Mouse (Mus musculus) midbrain, embryonic 13.5 days (tissue): Measurements from ENCODE around the gene Olfr1471. TPM values are rescaled to one million over a fixed set of nuclear protein-coding genes. Genes with fewer than 3 reads are reported as not detected.
"Not testable (repeated sequence)": the region's sequence is repeated elsewhere in the genome, so short reads cannot be mapped to it uniquely, and the experiment has no call there.

Experiments used
- ATAC-seq: fragments of 200-750 bp; cut with Nextera tagmentation; 2 replicates; pipeline ENCODE4 v1.8.0; 2017; ENCODE audit warnings: mild to moderate bottlenecking, moderate TSS enrichment, moderate library complexity
- H3K27ac ChIP-seq: fragments of 300-500 bp; sonication (generic); 2 replicates; pipeline ENCODE4 v1.5.1; 2015; ENCODE audit warnings: inconsistent platforms, mild to moderate bottlenecking, moderate library complexity
- H3K27me3 ChIP-seq: fragments of 300-500 bp; sonication (generic); 2 replicates; pipeline ENCODE4 v1.6.1; 2015; ENCODE audit warnings: mild to moderate bottlenecking, inconsistent platforms
- H3K36me3 ChIP-seq: fragments of 300-500 bp; sonication (generic); 2 replicates; pipeline ENCODE4 v1.6.1; 2015; ENCODE audit warnings: mild to moderate bottlenecking, inconsistent platforms
- H3K4me1 ChIP-seq: fragments of 300-500 bp; sonication (generic); replicated peaks from 2 replicates; pipeline ENCODE4 v1.6.1; 2015; ENCODE audit warnings: inconsistent platforms
- H3K4me2 ChIP-seq: fragments of 300-500 bp; sonication (generic); replicated peaks from 2 replicates; pipeline ENCODE4 v1.6.1; 2015; ENCODE audit warnings: moderate library complexity, mild to moderate bottlenecking, inconsistent platforms
- H3K4me3 ChIP-seq: fragments of 300-500 bp; sonication (generic); replicated peaks from 2 replicates; pipeline ENCODE4 v1.5.1; 2015; ENCODE audit warnings: mild to moderate bottlenecking, inconsistent platforms
- H3K9ac ChIP-seq: fragments of 300-500 bp; sonication (generic); replicated peaks from 2 replicates; pipeline ENCODE4 v1.6.1; 2015; ENCODE audit warnings: mild to moderate bottlenecking, inconsistent platforms
- H3K9me3 ChIP-seq: fragments of 300-500 bp; sonication (generic); 2 replicates; pipeline ENCODE4 v1.6.1; 2016; ENCODE audit warnings: mild to moderate bottlenecking, inconsistent platforms
- WGBS: fragments of 180-500 bp; shearing (Covaris S2); methylation state at CpG from one replicate; pipeline ENCODE4 v1.1.7; 2015; 5-methylcytosine and 5-hydroxymethylcytosine counted together
- polyA plus RNA-seq: library from polyadenylated mRNA; unstranded; fragments of >200 nt; fragmentation: Nextera tagmentation; extraction: Ambion mirVana; gene quantifications from 2 replicates; pipeline ENCODE4 v1.2.1, GENCODE M21; 2015

Gene Olfr1471
- not detected in 2 replicates for polyA plus RNA-seq

DNA sequence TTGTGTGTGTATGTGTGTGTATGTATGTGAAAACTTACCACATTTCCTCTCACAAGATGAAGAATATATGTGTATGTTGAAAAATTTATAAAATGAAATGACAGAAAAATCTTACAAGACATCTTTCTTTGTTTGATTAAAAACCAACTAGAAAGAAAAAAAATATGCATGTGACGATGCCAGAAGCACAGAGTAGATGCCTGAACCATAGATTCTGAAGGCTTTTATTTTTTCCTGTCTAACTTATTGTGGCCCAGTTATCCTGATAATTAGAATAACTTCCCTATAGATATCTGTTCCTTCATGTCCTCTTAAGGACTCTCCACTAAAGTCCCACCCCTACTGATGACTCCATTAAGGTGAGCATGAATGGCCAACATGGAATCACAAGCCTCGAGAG, at the start of gene Olfr1471:
Olfr1471 (plus strand) TSS at position 301 of the 400 bp plus-strand sequence.
- not testable (repeated sequence) for H3K9me3 ChIP-seq, H3K4me2 ChIP-seq, H3K36me3 ChIP-seq, H3K9ac ChIP-seq, ATAC-seq, H3K4me1 ChIP-seq, H3K4me3 ChIP-seq, H3K27ac ChIP-seq, H3K27me3 ChIP-seq
- WGBS: 72% methylated on average over 2 of the region's 2 CpGs

GRCm38 (mm10) chr19:13407549-13407948, 35.7 kb upstream of the Olfr1471 start, which contains the start of gene Olfr1469:
TSS of gene Olfr1469 (plus strand) at chr19:13407849.
- no peak for ATAC-seq

GRCm38 (mm10) chr19:13455986-13456385, 12.8 kb downstream of the Olfr1471 start, which contains the start of gene Olfr1472:
TSS of gene Olfr1472 (minus strand) at chr19:13456086.
- H3K4me1 ChIP-seq: no peaks in the 10 kb centered on the region
- peaks cover 28% of the 10 kb centered on the region; the same call in 1 of the 2 replicates for H3K9me3 ChIP-seq
- H3K27me3 ChIP-seq: no peaks in the 10 kb centered on the region
- H3K4me3 ChIP-seq: no peak within 1 kb of the TSS
- H3K27ac ChIP-seq: no peak within 1 kb of the TSS
- H3K36me3 ChIP-seq: no peaks in the 10 kb centered on the region
- no peak within 1 kb of the TSS for H3K9ac ChIP-seq
- WGBS: 80% methylated on average over 1 of the region's 1 CpGs
- no peak for ATAC-seq
- H3K4me2 ChIP-seq: no peak within 1 kb of the TSS

More at GRCm38 (mm10) chr19:13407549-13407948, 35.7 kb upstream of the Olfr1471 start, which contains the start of gene Olfr1469:
- H3K27ac ChIP-seq: no peak within 1 kb of the TSS
- H3K27me3 ChIP-seq: no peaks in the 10 kb centered on the region
- no peak within 1 kb of the TSS for H3K9ac ChIP-seq
- 79% methylated on average over 2 of the region's 2 CpGs for WGBS
- H3K4me1 ChIP-seq: no peaks in the 10 kb centered on the region
- H3K36me3 ChIP-seq: no peaks in the 10 kb centered on the region
- peaks cover 4% of the 10 kb centered on the region; the same call in 1 of the 2 replicates for H3K9me3 ChIP-seq
- no peak within 1 kb of the TSS for H3K4me2 ChIP-seq
- no peak within 1 kb of the TSS for H3K4me3 ChIP-seq

DNA sequence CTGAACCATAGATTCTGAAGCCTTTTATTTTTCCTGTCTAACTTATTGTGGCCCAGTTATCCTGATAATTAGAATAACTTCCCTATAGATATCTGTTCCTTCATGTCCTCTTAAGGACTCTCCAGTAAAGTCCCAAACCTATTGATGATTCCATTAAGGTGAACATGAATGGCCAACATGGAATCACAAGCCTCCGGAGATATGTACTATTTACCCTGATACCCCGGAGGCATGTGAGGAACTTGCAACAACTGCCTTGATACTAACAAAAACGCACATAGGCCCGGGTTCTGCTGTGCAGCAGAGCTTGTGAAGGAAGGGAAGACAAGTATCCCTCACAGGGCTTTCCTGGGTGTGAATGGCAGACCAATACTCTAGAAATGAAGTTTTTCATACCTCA, 26.1 kb downstream of the Olfr1471 start, which contains the start of gene Olfr1474:
Olfr1474 (plus strand) TSS at position 301 of the 400 bp plus-strand sequence.
- WGBS: 79% methylated on average over 4 of the region's 4 CpGs
- not testable (repeated sequence) for ATAC-seq, H3K9me3 ChIP-seq

GRCm38 (mm10) chr19:13480096-13480495, 36.9 kb downstream of the Olfr1471 start, which contains the start of gene Olfr1475:
TSS of gene Olfr1475 (minus strand) at chr19:13480196.
- Histone ChIP-seq H3K9me3 (no peaks in the 10 kb centered on the region), H3K4me3 (no peak within 1 kb of the TSS), H3K4me2 (no peak within 1 kb of the TSS), H3K27ac (no peak within 1 kb of the TSS), H3K27me3 (no peaks in the 10 kb centered on the region), H3K4me1 (no peaks in the 10 kb centered on the region), H3K36me3 (no peaks in the 10 kb centered on the region), H3K9ac (no peak within 1 kb of the TSS)
- ATAC-seq: no peak

More for the DNA sequence above, 26.1 kb downstream of the Olfr1471 start, which contains the start of gene Olfr1474:
- not testable (repeated sequence) for H3K27me3 ChIP-seq, H3K36me3 ChIP-seq, H3K4me2 ChIP-seq, H3K4me1 ChIP-seq, H3K9ac ChIP-seq, H3K4me3 ChIP-seq, H3K27ac ChIP-seq

GRCm38 (mm10) chr19:13500246-13500645, 57.0 kb downstream of the Olfr1471 start, which contains the start of gene Olfr1477:
TSS of gene Olfr1477 (plus strand) at chr19:13500546.
- WGBS: 74% methylated on average over 3 of the region's 3 CpGs
- H3K9me3 ChIP-seq: peaks cover 18% of the 10 kb centered on the region
- no peaks in the 10 kb centered on the region for H3K4me1 ChIP-seq
- H3K27me3 ChIP-seq: no peaks in the 10 kb centered on the region
- no peaks in the 10 kb centered on the region for H3K36me3 ChIP-seq
- H3K9ac ChIP-seq: no peak within 1 kb of the TSS
- ATAC-seq: no peak
- H3K4me3 ChIP-seq: no peak within 1 kb of the TSS
- no peak within 1 kb of the TSS for H3K4me2 ChIP-seq
- H3K27ac ChIP-seq: no peak within 1 kb of the TSS

Other genes with a start within 250 kb of the Olfr1471 start
- not detected in 2 replicates for gene Olfr1463, start 212.1 kb upstream of the Olfr1471 start, polyA plus RNA-seq
- gene Olfr1465, start 127.9 kb upstream of the Olfr1471 start, polyA plus RNA-seq: not detected in 2 replicates
- gene Olfr1466, start 104.5 kb upstream of the Olfr1471 start, polyA plus RNA-seq: not detected in 2 replicates
- not detected in 2 replicates for gene Olfr1467, start 81.2 kb upstream of the Olfr1471 start, polyA plus RNA-seq
- gene Olfr1469, start 35.6 kb upstream of the Olfr1471 start, polyA plus RNA-seq: not detected in 2 replicates
- gene Olfr1472, start 12.7 kb downstream of the Olfr1471 start, polyA plus RNA-seq: not detected in 2 replicates
- gene Olfr1474, start 26.2 kb downstream of the Olfr1471 start, polyA plus RNA-seq: not detected in 2 replicates
- not detected in 2 replicates for gene Olfr1475, start 36.8 kb downstream of the Olfr1471 start, polyA plus RNA-seq
- gene Olfr1477, start 57.1 kb downstream of the Olfr1471 start, polyA plus RNA-seq: not detected in 2 replicates
- not detected in 2 replicates for gene Olfr1480, start 84.5 kb downstream of the Olfr1471 start, polyA plus RNA-seq
- not detected in 2 replicates for gene Olfr1484, start 140.1 kb downstream of the Olfr1471 start, polyA plus RNA-seq
- not detected in 2 replicates for gene Olfr1487, start 174.0 kb downstream of the Olfr1471 start, polyA plus RNA-seq
- not detected in 2 replicates for gene Olfr1489, start 188.2 kb downstream of the Olfr1471 start, polyA plus RNA-seq
- not detected in 2 replicates for gene Olfr1490, start 207.7 kb downstream of the Olfr1471 start, polyA plus RNA-seq